Mouse (Mus musculus) MEL (cell line): Measurements from ENCODE around the gene Mybphl. TPM values are rescaled to one million over a fixed set of nuclear protein-coding genes. Genes with fewer than 3 reads are reported as not detected.

Experiments
- DNase-seq: peaks from one replicate; pipeline ENCODE4 v3.0.0; 2011; ENCODE audit warnings: low read depth, low spot score
- H3K27ac ChIP-seq: 2 replicates; pipeline ENCODE4 v1.5.1; 2012; ENCODE audit warnings: low read depth, mild to moderate bottlenecking, control low read depth, low read length, moderate library complexity; ENCODE audit not compliant: control insufficient read depth
- H3K27me3 ChIP-seq, 2 experiments: fragments of 150-350 bp in 1 of 2; sonication (generic) in 1 of 2; 2 replicates each; pipeline ENCODE4 v1.6.1; 2012; ENCODE audit warnings: low read length in 2 of 2, mild to moderate bottlenecking in 2 of 2, improper control_type of control experiment in 1 of 2, moderate library complexity in 1 of 2; ENCODE audit not compliant: insufficient read depth in 2 of 2, control insufficient read depth in 1 of 2
- H3K36me3 ChIP-seq, 2 experiments: 2 replicates each; pipeline ENCODE4 v1.6.1; 2012 to 2014; ENCODE audit warnings: low read length in 2 of 2, improper control_type of control experiment in 1 of 2, inconsistent platforms in 1 of 2, mild to moderate bottlenecking in 1 of 2; ENCODE audit not compliant: insufficient read depth in 2 of 2, control insufficient read depth in 1 of 2
- H3K4me1 ChIP-seq, 2 experiments: fragments of 150-350 bp in 1 of 2; sonication (generic) in 1 of 2; 2 replicates each; pipeline ENCODE4 v1.6.1; 2012; ENCODE audit warnings: low read length in 2 of 2, improper control_type of control experiment in 1 of 2, mild to moderate bottlenecking in 1 of 2; ENCODE audit not compliant: insufficient read depth in 2 of 2, control insufficient read depth in 1 of 2
- H3K4me3 ChIP-seq, 2 experiments: fragments of 150-350 bp in 1 of 2; sonication (generic) in 1 of 2; 2 replicates each; pipeline ENCODE4 v1.5.1; 2012; ENCODE audit warnings: low read depth in 2 of 2, low read length in 2 of 2, mild to moderate bottlenecking in 2 of 2, moderate library complexity in 2 of 2, control low read depth in 1 of 2, improper control_type of control experiment in 1 of 2; ENCODE audit not compliant: control insufficient read depth in 1 of 2, insufficient read depth in 1 of 2
- H3K79me2 ChIP-seq: 2 replicates; pipeline ENCODE4 v1.6.1; 2012; ENCODE audit warnings: mild to moderate bottlenecking, low read length, moderate library complexity; ENCODE audit not compliant: control insufficient read depth, poor library complexity, insufficient read depth
- H3K9ac ChIP-seq: 2 replicates; pipeline ENCODE4 v1.6.1; 2012; ENCODE audit warnings: low read depth, mild to moderate bottlenecking, control low read depth, low read length, moderate library complexity; ENCODE audit not compliant: control insufficient read depth, poor library complexity, severe bottlenecking
- H3K9me3 ChIP-seq: fragments of 150-350 bp; sonication (generic); replicated peaks from 2 replicates; pipeline ENCODE4 v1.6.1; 2012; ENCODE audit warnings: mild to moderate bottlenecking, low read length, improper control_type of control experiment, moderate library complexity; ENCODE audit not compliant: insufficient read depth
- BHLHE40 ChIP-seq: IDR thresholded peaks from 2 replicates; pipeline ENCODE4 v1.6.1; 2012; ENCODE audit warnings: low read depth, mild to moderate bottlenecking, inconsistent platforms, low read length, improper control_type of control experiment, borderline replicate concordance
- CHD1 ChIP-seq: IDR thresholded peaks from 2 replicates; pipeline ENCODE4 v1.6.1; 2012; ENCODE audit warnings: low read depth, mild to moderate bottlenecking, inconsistent platforms, low read length, improper control_type of control experiment
- CHD2 ChIP-seq: IDR thresholded peaks from 2 replicates; pipeline ENCODE4 v1.6.1; 2011; ENCODE audit warnings: low read length, improper control_type of control experiment
- ELF1 ChIP-seq: IDR thresholded peaks from 2 replicates; pipeline ENCODE4 v1.6.1; 2014; ENCODE audit warnings: low read depth, mild to moderate bottlenecking, inconsistent platforms, low read length, improper control_type of control experiment, moderate library complexity
- EP300 ChIP-seq, 2 experiments: IDR thresholded peaks; 2 replicates each; pipeline ENCODE4 v1.6.1; 2011; ENCODE audit warnings: improper control_type of control experiment in 2 of 2, low read length in 2 of 2, low read depth in 1 of 2, mild to moderate bottlenecking in 1 of 2
- HCFC1 ChIP-seq: IDR thresholded peaks from 2 replicates; pipeline ENCODE4 v1.6.1; 2012; ENCODE audit warnings: low read depth, mild to moderate bottlenecking, inconsistent platforms, low read length, improper control_type of control experiment, moderate library complexity
- MAZ ChIP-seq: IDR thresholded peaks from 2 replicates; pipeline ENCODE4 v1.6.1; 2012; ENCODE audit warnings: low read depth, mild to moderate bottlenecking, inconsistent platforms, low read length, improper control_type of control experiment
- MYC ChIP-seq: IDR thresholded peaks from 2 replicates; pipeline ENCODE4 v1.6.1; 2011; ENCODE audit warnings: low read depth, mild to moderate bottlenecking, low read length, improper control_type of control experiment, moderate library complexity
- NRF1 ChIP-seq: IDR thresholded peaks from 2 replicates; pipeline ENCODE4 v1.6.1; 2014; ENCODE audit warnings: low read depth, mild to moderate bottlenecking, inconsistent platforms, low read length, improper control_type of control experiment, moderate library complexity; ENCODE audit not compliant: poor library complexity, insufficient read depth, severe bottlenecking
- POLR2A ChIP-seq, 2 experiments: IDR thresholded peaks; 2 replicates each; pipeline ENCODE4 v1.6.1; 2011 to 2012; ENCODE audit warnings: low read length in 2 of 2, mild to moderate bottlenecking in 2 of 2, control low read depth in 1 of 2, improper control_type of control experiment in 1 of 2, low read depth in 1 of 2, moderate library complexity in 1 of 2; ENCODE audit not compliant: control insufficient read depth in 1 of 2, insufficient read depth in 1 of 2, poor library complexity in 1 of 2
- POLR2AphosphoS2 ChIP-seq: IDR thresholded peaks from 2 replicates; pipeline ENCODE4 v1.6.1; 2011; ENCODE audit warnings: low read length, improper control_type of control experiment
- POLR2AphosphoS5 ChIP-seq: IDR thresholded peaks from 2 replicates; pipeline ENCODE4 v1.6.1; 2012; ENCODE audit warnings: low read depth, borderline replicate concordance, mild to moderate bottlenecking, inconsistent platforms, low read length, moderate library complexity, mixed read lengths
- RAD21 ChIP-seq: IDR thresholded peaks from 2 replicates; pipeline ENCODE4 v1.6.1; 2011; ENCODE audit warnings: mild to moderate bottlenecking, low read depth, low read length, improper control_type of control experiment
- RCOR1 ChIP-seq: IDR thresholded peaks from 2 replicates; pipeline ENCODE4 v1.6.1; 2012; ENCODE audit warnings: low read depth, mild to moderate bottlenecking, inconsistent platforms, low read length, improper control_type of control experiment
- SMC3 ChIP-seq: IDR thresholded peaks from 2 replicates; pipeline ENCODE4 v1.6.1; 2011; ENCODE audit warnings: low read depth, low read length, improper control_type of control experiment
- TAL1 ChIP-seq: IDR thresholded peaks from 2 replicates; pipeline ENCODE4 v1.6.1; 2012; ENCODE audit warnings: mild to moderate bottlenecking, inconsistent platforms, low read length, moderate library complexity, mixed read lengths
- TBP ChIP-seq: IDR thresholded peaks from 2 replicates; pipeline ENCODE4 v1.8.0; 2011; ENCODE audit warnings: low read depth, low read length, improper control_type of control experiment
- TCF12 ChIP-seq: IDR thresholded peaks from 2 replicates; pipeline ENCODE4 v1.6.1; 2014; ENCODE audit warnings: low read depth, mild to moderate bottlenecking, inconsistent platforms, low read length, improper control_type of control experiment, moderate library complexity
- UBTF ChIP-seq: IDR thresholded peaks from 2 replicates; pipeline ENCODE4 v1.6.1; 2012; ENCODE audit warnings: low read depth, mild to moderate bottlenecking, inconsistent platforms, low read length, improper control_type of control experiment, moderate library complexity, borderline replicate concordance; ENCODE audit not compliant: insufficient read depth
- USF2 ChIP-seq, 2 experiments: IDR thresholded peaks; 2 replicates each; pipeline ENCODE4 v1.6.1; 2011 to 2012; ENCODE audit warnings: improper control_type of control experiment in 2 of 2, low read length in 2 of 2, borderline replicate concordance in 1 of 2, inconsistent platforms in 1 of 2, low read depth in 1 of 2, mild to moderate bottlenecking in 1 of 2; ENCODE audit not compliant: insufficient read depth in 1 of 2
- ZKSCAN1 ChIP-seq: IDR thresholded peaks from 2 replicates; pipeline ENCODE4 v1.6.1; 2012; ENCODE audit warnings: low read depth, mild to moderate bottlenecking, inconsistent platforms, low read length, improper control_type of control experiment, moderate library complexity
- ZMIZ1 ChIP-seq: IDR thresholded peaks from 2 replicates; pipeline ENCODE4 v1.6.1; 2012; ENCODE audit warnings: low read depth, mild to moderate bottlenecking, inconsistent platforms, low read length, improper control_type of control experiment, moderate library complexity
- ZNF384 ChIP-seq: IDR thresholded peaks from 2 replicates; pipeline ENCODE4 v1.6.1; 2012; ENCODE audit warnings: low read depth, mild to moderate bottlenecking, inconsistent platforms, low read length, improper control_type of control experiment
- polyA plus RNA-seq, 2 experiments: library from polyadenylated mRNA; stranded (reverse) in 1 of 2; unstranded in 1 of 2; fragments of >175 nt in 1 of 2; fragments of >200 nt in 1 of 2; gene quantifications; 2 replicates each; pipeline versions ENCODE4 v1.2.1 to v1.2.4; 2012; ENCODE audit warnings: low replicate concordance in 2 of 2, low read depth in 1 of 2; ENCODE audit not compliant: insufficient read length in 2 of 2, insufficient read depth in 1 of 2, missing spikeins in 1 of 2
- total RNA-seq: library from RNA; depleted of rRNA; stranded (reverse); fragments of 300-350 nt; gene quantifications from 2 replicates; pipeline ENCODE4 v1.2.3, GENCODE M21; 2012

Mybphl gene
- total and polyA plus RNA-seq, 3 experiments = not detected

GRCm38 (mm10) chr3:108415831-108416223 lies 51.1 kb downstream of the Mybphl start:
- H3K9me3 ChIP-seq = no peaks in the 10 kb centered on the region
- no peaks in the 10 kb centered on the region for H3K4me1 ChIP-seq
- H3K9ac ChIP-seq = no peak overlapping the region
- no peak overlapping the region for H3K27ac ChIP-seq
- H3K27me3 ChIP-seq = peaks cover 3 to 4% of the 10 kb centered on the region in 2 experiments
- TF ChIP-seq CHD1 = no peak
- TF ChIP-seq NRF1 = no peak
- no peak for TF ChIP-seq MYC
- TF ChIP-seq POLR2A (IDR thresholded peaks at IDR 0.05; ENCODE audit: control insufficient read depth in 1 of 2, insufficient read depth in 1 of 2, low read depth in 1 of 2, low read length in 2 of 2, poor library complexity in 1 of 2) = no peak
- no peak for TF ChIP-seq BHLHE40
- TF ChIP-seq RCOR1 = no peak
- no peak for TF ChIP-seq CHD2
- no peak for TF ChIP-seq POLR2AphosphoS5
- no peak for TF ChIP-seq ELF1
- TF ChIP-seq ZMIZ1 = no peak
- TF ChIP-seq ZKSCAN1 = no peak
- TF ChIP-seq, all 39 proteins: peak for 0
- no peak for DNase-seq
- H3K79me2 ChIP-seq = no peaks in the 10 kb centered on the region
- no peak overlapping the region for H3K4me3 ChIP-seq
- H3K36me3 ChIP-seq = no peaks in the 10 kb centered on the region

- Histone ChIP-seq H3K9me3 (no peaks in the 10 kb centered on the region), H3K27ac (no peak overlapping the region), H3K79me2 (no peaks in the 10 kb centered on the region), H3K4me1 (no peaks in the 10 kb centered on the region), H3K27me3 (peaks cover 0 to 3% of the 10 kb centered on the region in 2 experiments; a peak in 1 of 4 replicates), H3K9ac (no peak overlapping the region), H3K36me3 (peaks cover 0 to 4% of the 10 kb centered on the region in 2 experiments; a peak in 1 of 4 replicates), H3K4me3 (no peak overlapping the region)
- DNase-seq = no peak
- TF ChIP-seq UBTF (no peak), NRF1 (no peak), TCF12 (no peak), RAD21 (no peak), ZKSCAN1 (no peak), ZNF384 (no peak), CHD2 (no peak), POLR2AphosphoS2 (no peak; the same call in 1 of the 2 replicates), USF2 (IDR thresholded peaks at IDR 0.05; ENCODE audit: borderline replicate concordance in 1 of 2, insufficient read depth in 1 of 2, low read depth in 1 of 2, low read length in 2 of 2) (no peak), POLR2A (IDR thresholded peaks at IDR 0.05; ENCODE audit: control insufficient read depth in 1 of 2, insufficient read depth in 1 of 2, low read depth in 1 of 2, low read length in 2 of 2, poor library complexity in 1 of 2) (no peak), SMC3 (no peak), EP300 (IDR thresholded peaks at IDR 0.05; ENCODE audit: low read depth in 1 of 2, low read length in 2 of 2) (no peak), RCOR1 (no peak), TBP (no peak), BHLHE40 (no peak), HCFC1 (no peak), TAL1 (no peak), MAZ (no peak)
These were observed 58.3 kb downstream of the Mybphl start for GRCm38 (mm10) chr3:108423006-108423405.
